Mouse (Mus musculus) kidney, postnatal 14 days (tissue): Measurements from ENCODE around the gene Prr7.
A peak's percentile ranks its signal among the peaks of the same experiment; 100 is the strongest.

Experiments used
- DNase-seq: peaks from one replicate; pipeline ENCODE4 v3.0.0; 2022; ENCODE audit warnings: mixed read lengths

Prr7 gene

GRCm38 (mm10) chr13:55478036-55478435 lies 14.0 kb downstream of the Prr7 start:
- DNase-seq = no peak

GRCm38 (mm10) chr13:55479008-55479407 lies 14.9 kb downstream of the Prr7 start:
- no peak for DNase-seq

- DNase-seq = no peak
Measured at GRCm38 (mm10) chr13:55479929-55480328, 15.9 kb downstream of the Prr7 start.

GRCm38 (mm10) chr13:55482542-55482941 lies 18.5 kb downstream of the Prr7 start:
- DNase-seq = no peak

- no peak for DNase-seq
Measured at GRCm38 (mm10) chr13:55483071-55483470, 19.0 kb downstream of the Prr7 start.

- DNase-seq = no peak
Measured at GRCm38 (mm10) chr13:55483593-55483992, 19.5 kb downstream of the Prr7 start.

- no peak for DNase-seq
Measured at GRCm38 (mm10) chr13:55484520-55485088, 20.5 kb downstream of the Prr7 start.

GRCm38 (mm10) chr13:55486029-55486794 lies 22.1 kb downstream of the Prr7 start:
- no peak for DNase-seq

GRCm38 (mm10) chr13:55486916-55487577 lies 23.0 kb downstream of the Prr7 start:
- DNase-seq = peak; percentile 62

- DNase-seq = peak; percentile 78
Measured at GRCm38 (mm10) chr13:55487578-55488498, 23.8 kb downstream of the Prr7 start, which contains the start of gene Dbn1. Gene Dbn1, minus strand, starts transcription at chr13:55488111.

- DNase-seq = no peak
Measured at GRCm38 (mm10) chr13:55494257-55494656, 30.2 kb downstream of the Prr7 start.

GRCm38 (mm10) chr13:55494883-55495621 lies 31.0 kb downstream of the Prr7 start:
- DNase-seq = no peak

- no peak for DNase-seq
Measured at GRCm38 (mm10) chr13:55495702-55496101, 31.6 kb downstream of the Prr7 start.

GRCm38 (mm10) chr13:55496661-55497060 lies 32.6 kb downstream of the Prr7 start:
- DNase-seq = peak; percentile 43

GRCm38 (mm10) chr13:55498906-55499305 lies 34.8 kb downstream of the Prr7 start:
- DNase-seq = no peak

- no peak for DNase-seq
Measured at GRCm38 (mm10) chr13:55500575-55500974, 36.5 kb downstream of the Prr7 start.

GRCm38 (mm10) chr13:55502405-55502804 lies 38.3 kb downstream of the Prr7 start:
- DNase-seq = no peak

GRCm38 (mm10) chr13:55504390-55504789 lies 40.3 kb downstream of the Prr7 start:
- no peak for DNase-seq

GRCm38 (mm10) chr13:55505810-55506209 lies 41.7 kb downstream of the Prr7 start:
- no peak for DNase-seq

GRCm38 (mm10) chr13:55506697-55507096 lies 42.6 kb downstream of the Prr7 start:
- no peak for DNase-seq

- DNase-seq = no peak
Measured at GRCm38 (mm10) chr13:55507877-55508276, 43.8 kb downstream of the Prr7 start.

- DNase-seq = no peak
Measured at GRCm38 (mm10) chr13:55508531-55508930, 44.5 kb downstream of the Prr7 start.
